Mouse (Mus musculus) right cerebral cortex, postnatal 25 days (tissue): ENCODE data around the gene Hnrnpul2.

Experiments used
- DNase-seq: peaks from one replicate; pipeline ENCODE4 v3.0.0; 2022

The Hnrnpul2 gene

GRCm38 (mm10) chr19:8819596-8820423 lies at the start of gene Hnrnpul2:
Gene Hnrnpul2, plus strand, starts transcription at chr19:8820010.
- peak; percentile 99 for DNase-seq

- peak; percentile 79 for DNase-seq
Observed at GRCm38 (mm10) chr19:8770567-8771270, 49.1 kb upstream of the Hnrnpul2 start, which contains the start of gene Tmem223. Gene Tmem223, plus strand, starts transcription at chr19:8770996.

GRCm38 (mm10) chr19:8772996-8773395 lies 46.8 kb upstream of the Hnrnpul2 start:
- DNase-seq = no peak

GRCm38 (mm10) chr19:8773409-8773808 lies 46.4 kb upstream of the Hnrnpul2 start:
- no peak for DNase-seq

- DNase-seq = peak; percentile 97
Observed at GRCm38 (mm10) chr19:8774086-8774835, 45.5 kb upstream of the Hnrnpul2 start, which contains the start of gene Tmem179b. Gene Tmem179b, minus strand, starts transcription at chr19:8774467.

- no peak for DNase-seq
Observed at GRCm38 (mm10) chr19:8774951-8775421, 44.8 kb upstream of the Hnrnpul2 start.

GRCm38 (mm10) chr19:8786008-8786781 lies 33.6 kb upstream of the Hnrnpul2 start, which contains the start of gene Taf6l:
Gene Taf6l, minus strand, starts transcription at chr19:8786417.
- DNase-seq = peak; percentile 89

- DNase-seq = no peak
Observed at GRCm38 (mm10) chr19:8788521-8788920, 31.3 kb upstream of the Hnrnpul2 start.

GRCm38 (mm10) chr19:8789171-8789570 lies 30.6 kb upstream of the Hnrnpul2 start:
- DNase-seq = no peak

GRCm38 (mm10) chr19:8790171-8790570 lies 29.6 kb upstream of the Hnrnpul2 start:
- DNase-seq = no peak

GRCm38 (mm10) chr19:8798264-8798946 lies 21.4 kb upstream of the Hnrnpul2 start, which contains the start of gene Polr2g:
Gene Polr2g, minus strand, starts transcription at chr19:8798577.
- peak; percentile 86 for DNase-seq

- DNase-seq = no peak
Observed at GRCm38 (mm10) chr19:8798947-8799315, 20.9 kb upstream of the Hnrnpul2 start.

- DNase-seq = peak; percentile 95
Observed at GRCm38 (mm10) chr19:8802130-8802821, 17.5 kb upstream of the Hnrnpul2 start, which contains the start of gene Zbtb3. Gene Zbtb3, plus strand, starts transcription at chr19:8802555.

- no peak for DNase-seq
Observed at GRCm38 (mm10) chr19:8803204-8803780, 16.5 kb upstream of the Hnrnpul2 start.

- no peak for DNase-seq
Observed at GRCm38 (mm10) chr19:8803879-8804660, 15.7 kb upstream of the Hnrnpul2 start.

GRCm38 (mm10) chr19:8806810-8807209 lies 13.0 kb upstream of the Hnrnpul2 start:
- no peak for DNase-seq

GRCm38 (mm10) chr19:8815812-8816211 lies 4.0 kb upstream of the Hnrnpul2 start:
- no peak for DNase-seq

- no peak for DNase-seq
Observed at GRCm38 (mm10) chr19:8817001-8817400, 2.8 kb upstream of the Hnrnpul2 start.

GRCm38 (mm10) chr19:8818301-8818798 lies 1.5 kb upstream of the Hnrnpul2 start:
- DNase-seq = no peak
